Mouse (Mus musculus) hematopoietic stem cell, adult 5-6 weeks (primary cell): ENCODE measurements around the gene Ppwd1. TPM values are rescaled to one million over a fixed set of nuclear protein-coding genes. Genes with fewer than 3 reads are reported as not detected.
"Not testable (repeated sequence)": the region's sequence is repeated elsewhere in the genome, so short reads cannot be mapped to it uniquely, and the experiment has no call there.

ENCODE experiments used
- ATAC-seq, 2 experiments: fragments of 125-278 bp in 1 of 2; replicated peaks in 1 of 2; 2 replicates each; pipeline ENCODE4 v1.8.0; 2016 to 2017; ENCODE audit warnings: inconsistent platforms in 2 of 2, mild to moderate bottlenecking in 2 of 2, moderate number of reproducible peaks in 2 of 2, low read depth in 1 of 2, moderate TSS enrichment in 1 of 2; ENCODE audit not compliant: low FRiP score in 2 of 2, poor library complexity in 2 of 2, severe bottlenecking in 2 of 2, insufficient read depth in 1 of 2, low TSS enrichment in 1 of 2
- total RNA-seq: library from RNA; stranded (forward); fragments of 172-1452, 232-1000 nt; gene quantifications from 2 replicates; pipeline ENCODE4 v1.2.3, GENCODE M21; 2017

Ppwd1 gene
- 39.8 and 39.9 TPM in 2 replicates for total RNA-seq

- ATAC-seq = peak; percentile 98 to 99
These were observed at the start of gene Ppwd1, which contains the start of gene Cenpk for GRCm38 (mm10) chr13:104228384-104229066. TSS of gene Ppwd1 (minus strand) at chr13:104228843. TSS of gene Cenpk (plus strand) at chr13:104228611.

DNA sequence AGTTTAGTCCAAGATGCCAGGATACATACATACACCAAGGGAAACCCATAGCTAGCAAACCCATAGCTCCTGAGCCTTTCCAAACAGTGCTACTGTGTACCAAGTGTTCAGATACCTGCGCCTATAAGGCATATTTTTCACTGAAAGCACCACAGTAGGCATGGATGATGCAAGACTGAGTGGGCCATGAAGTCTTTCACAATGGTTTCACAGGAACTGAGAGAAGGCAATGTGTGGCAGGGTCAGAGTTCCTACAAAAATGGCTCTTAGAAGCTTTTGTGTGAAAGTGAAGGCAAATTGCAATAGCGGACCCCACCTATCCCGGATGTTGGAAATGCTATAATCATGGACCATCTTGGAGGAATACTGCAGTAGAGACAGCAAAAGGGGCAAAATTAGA lies 30.4 kb upstream of the Ppwd1 start:
- no peak; a peak in 1 of 4 replicates for ATAC-seq

GRCm38 (mm10) chr13:104229181-104229580 lies 538 bp upstream of the Ppwd1 start:
- no peak for ATAC-seq

DNA sequence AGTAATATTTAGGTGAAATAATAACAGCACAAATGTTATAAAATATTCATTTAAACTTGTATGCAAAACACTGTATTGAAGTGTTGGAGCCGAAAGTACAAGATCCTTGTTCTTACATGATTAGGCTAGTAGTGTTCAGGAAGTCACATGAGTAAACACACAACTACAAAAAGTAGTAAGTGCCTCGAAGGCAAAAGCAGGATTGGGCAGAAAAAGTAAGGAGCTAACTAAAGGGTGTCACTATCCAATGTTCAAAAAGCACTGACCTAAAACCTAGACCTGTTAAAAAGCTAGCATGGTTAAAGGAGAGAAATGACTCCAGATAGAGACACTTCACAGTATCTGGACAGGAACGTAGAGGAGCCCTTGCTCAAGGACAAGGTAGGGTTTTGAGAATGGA lies 1.2 kb downstream of the Ppwd1 start:
- no peak for ATAC-seq

DNA sequence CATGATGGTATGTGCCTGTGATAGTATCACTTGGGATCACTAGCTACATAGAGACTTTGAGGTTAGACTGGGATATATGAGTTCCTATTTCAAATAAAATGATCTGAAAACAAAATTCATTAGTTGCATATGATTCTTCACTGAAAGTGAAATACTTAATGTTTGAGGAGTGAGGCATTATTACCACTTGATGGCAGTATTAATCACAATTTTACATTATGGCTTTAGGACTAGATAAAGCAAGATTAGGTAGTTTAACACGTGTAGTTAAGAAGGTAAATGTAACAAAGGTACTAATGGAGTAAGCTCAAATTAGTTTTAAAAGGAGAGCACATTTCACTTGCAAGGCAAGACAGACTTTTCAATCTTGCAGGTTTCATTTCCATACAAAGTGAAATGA lies 24.3 kb downstream of the Ppwd1 start:
- ATAC-seq = no peak

GRCm38 (mm10) chr13:104195891-104196290 lies 32.8 kb downstream of the Ppwd1 start:
- ATAC-seq = not testable (repeated sequence)

DNA sequence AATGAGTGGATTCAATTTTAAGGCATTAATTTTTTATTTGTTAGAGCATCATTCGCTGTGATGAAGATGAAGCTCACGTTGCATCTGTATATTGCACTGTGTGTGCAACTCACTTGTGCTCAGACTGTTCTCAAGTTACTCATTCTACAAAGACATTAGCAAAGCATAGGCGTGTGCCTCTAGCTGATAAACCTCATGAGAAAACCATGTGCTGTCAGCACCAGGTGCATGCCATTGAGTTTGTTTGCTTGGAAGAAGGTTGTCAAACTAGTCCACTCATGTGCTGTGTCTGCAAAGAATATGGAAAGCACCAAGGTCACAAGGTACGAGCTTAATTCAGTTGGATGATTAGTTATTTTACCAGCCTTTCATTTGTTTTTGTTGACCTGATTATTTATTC lies 41.3 kb downstream of the Ppwd1 start:
- no peak for ATAC-seq

DNA sequence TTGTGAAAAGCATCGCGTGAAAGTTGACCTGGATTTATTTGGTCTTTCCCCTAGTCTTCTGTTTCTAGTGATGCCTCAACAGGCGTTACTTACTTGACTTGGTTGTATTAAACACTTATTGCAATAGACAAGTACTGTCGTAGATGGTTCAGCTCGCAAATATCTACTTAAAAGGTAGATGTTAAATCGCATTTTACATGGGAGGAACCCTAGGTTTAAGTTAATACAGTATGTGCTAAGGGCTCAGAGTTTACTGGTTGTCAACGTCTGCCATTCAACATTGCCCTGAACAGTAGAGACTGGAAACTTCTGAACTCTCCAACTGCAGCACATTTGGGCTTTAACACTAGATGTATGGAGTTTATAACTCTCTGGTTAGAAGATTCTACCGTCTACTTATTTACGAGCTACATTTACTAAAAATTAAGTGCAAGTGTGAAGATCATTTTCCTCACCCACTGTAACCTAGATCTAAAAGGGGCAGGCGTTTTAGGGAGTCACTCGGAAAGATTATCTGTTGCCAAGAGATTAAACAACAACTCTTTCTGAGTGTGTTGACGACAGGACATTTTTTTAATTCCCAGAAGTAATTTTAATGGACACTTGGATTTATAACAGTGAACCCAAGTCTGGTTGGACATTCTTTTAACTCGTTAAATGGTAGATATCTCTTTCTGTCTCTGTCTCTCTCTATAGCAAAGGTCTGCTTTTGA lies 49.3 kb downstream of the Ppwd1 start:
- no peak for ATAC-seq

- peak; percentile 96 for ATAC-seq
These were observed 50.0 kb downstream of the Ppwd1 start, which contains the start of gene Trim23 for GRCm38 (mm10) chr13:104178650-104179121. TSS of gene Trim23 (plus strand) at chr13:104178797.

DNA sequence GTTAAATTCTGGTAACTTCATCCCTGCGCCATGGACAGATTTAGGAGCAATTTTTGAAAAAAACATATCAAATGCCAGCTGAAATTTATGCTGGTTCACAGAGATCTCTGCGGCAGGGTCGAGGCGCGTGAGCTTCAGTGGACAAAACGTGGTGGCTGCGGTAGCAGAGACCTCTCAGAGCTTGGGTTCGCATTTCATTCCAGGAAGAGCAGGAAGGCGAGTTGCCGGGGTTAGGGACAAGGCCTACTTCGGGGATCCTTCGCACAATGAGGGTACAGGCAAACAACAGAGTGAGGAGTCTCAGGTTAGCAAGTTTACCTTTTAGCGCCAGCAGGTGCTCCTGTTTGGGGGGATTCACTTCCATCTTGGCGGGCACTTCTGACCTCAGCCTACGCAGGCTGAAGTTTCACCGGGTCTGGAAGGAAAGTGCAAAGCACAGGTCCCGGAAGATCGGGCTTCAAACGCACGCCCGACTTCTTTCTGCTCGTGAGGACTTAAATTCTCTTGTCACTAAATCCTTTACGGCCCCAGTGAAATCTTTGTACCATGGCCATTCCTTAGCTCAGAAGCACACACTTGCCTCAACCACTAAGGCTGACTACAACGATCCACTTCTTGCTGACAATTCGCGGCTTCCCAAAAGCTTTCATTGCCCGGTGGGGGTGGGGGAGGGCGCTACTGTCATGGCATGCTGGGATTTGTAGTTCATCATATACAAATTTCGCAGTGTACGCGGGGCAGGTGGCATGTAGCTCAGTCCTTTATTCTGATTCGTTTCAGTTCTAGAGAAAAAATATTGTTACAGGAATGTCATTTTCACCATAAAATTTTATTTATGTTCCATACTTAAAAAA lies 50.6 kb downstream of the Ppwd1 start, which contains the start of gene Trappc13:
Trappc13 (minus strand) TSS at position 674 of the 854 bp plus-strand sequence.
- ATAC-seq = peak; percentile 81 to 82

- no peak for ATAC-seq
These were observed 51.8 kb downstream of the Ppwd1 start for GRCm38 (mm10) chr13:104176874-104177273.

DNA sequence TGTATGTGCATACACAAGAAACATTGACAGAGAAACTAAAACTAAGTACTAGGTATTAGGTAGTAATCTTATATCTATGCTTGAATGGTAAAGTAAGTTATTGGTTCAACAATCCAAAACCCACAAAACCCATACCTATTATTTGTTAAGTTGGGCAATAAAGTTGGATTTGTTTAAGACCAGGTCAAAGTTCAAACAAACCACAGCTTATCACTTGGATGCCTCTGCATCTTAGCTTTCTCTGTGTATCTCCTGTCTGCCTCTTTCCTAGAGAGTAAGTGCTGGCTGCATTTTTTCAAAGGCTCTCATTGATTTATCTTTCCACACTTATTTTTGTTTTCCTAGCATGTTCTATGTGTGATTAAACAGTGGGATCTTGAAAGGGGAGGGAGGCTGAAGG lies 56.1 kb downstream of the Ppwd1 start:
- ATAC-seq = no peak

GRCm38 (mm10) chr13:104171711-104172110 lies 56.9 kb downstream of the Ppwd1 start:
- no peak for ATAC-seq

DNA sequence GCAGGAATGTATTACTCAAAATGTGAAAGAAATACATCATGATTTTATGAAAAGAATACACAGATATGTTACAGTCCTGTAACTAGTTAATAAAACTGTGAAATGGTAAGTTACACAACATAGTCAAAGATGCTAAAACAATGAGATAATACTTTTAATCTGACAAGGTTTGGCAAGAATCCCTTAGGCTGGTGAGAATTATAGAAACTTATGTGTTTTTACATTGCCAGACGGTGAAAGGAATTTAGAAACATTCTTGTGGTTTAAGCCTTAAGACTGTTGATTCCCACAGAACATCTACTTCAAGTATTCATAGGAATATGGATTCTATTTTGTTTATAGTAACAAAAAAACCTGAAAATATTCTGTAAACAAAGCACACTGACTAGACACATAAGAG lies 73.0 kb downstream of the Ppwd1 start:
- no peak for ATAC-seq
